Mouse (Mus musculus): Measurements from ENCODE around the gene Alg14.

The Alg14 gene

DNA sequence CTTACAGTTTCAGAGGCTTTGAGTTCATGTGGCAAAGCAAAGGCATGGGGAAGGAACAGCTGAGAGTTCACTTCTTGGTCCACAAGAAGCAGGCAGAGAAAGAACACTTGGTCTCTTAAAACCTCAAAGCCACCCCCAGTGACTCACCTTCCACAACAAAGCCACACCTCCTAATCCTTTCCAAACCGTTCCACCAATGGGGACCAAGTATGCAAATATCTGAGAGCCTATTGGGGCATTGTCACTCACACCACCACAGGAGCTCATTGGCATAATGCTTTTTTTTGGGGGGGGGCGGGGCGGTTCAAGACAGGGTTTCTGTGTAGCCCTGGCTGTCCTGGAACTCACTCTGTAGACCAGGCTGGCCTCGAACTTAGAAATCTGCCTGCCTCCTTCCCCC lies 77.0 kb downstream of the Alg14 start:
- DNase-seq (ENCODE audit: low read depth): no peak

DNA sequence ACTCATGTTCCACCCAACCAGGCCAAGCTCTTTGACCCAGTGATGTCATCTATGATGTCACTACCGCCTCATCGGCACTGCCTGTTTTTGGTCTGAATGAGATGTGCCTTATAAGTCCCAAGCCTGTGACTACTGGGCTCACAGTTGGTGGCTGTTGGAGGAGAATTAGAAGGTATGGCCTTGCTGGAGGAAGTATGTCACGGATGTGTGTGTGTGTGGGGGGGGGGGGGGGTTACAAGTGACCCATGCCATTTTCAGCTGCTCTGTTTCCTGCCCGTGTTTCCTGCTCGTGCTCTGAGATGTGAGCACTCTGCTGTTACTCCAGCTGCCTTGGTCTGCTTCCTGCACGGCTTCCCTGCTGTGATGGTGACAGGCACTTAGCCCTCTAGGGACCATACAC lies 77.9 kb downstream of the Alg14 start:
- no peak for DNase-seq (ENCODE audit: low read depth)

DNA sequence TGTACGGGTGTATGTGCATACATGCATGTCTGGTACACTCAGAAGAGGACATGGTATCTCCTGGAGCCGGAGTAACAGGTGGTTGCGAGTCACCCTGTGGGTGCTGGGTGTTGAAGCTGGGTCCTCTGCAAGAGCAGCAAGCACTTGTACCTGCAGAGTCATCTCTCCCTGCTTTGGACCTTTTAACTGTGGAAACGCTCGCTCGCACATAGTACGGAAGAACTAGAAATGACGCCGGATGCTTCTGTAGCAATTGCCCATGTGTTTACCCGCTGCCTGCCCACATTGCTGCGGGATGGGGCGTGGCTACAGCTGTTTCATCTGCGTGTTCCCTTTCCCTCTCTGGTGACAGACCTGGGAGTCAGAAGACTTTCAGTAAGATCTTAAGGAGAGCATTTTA lies 78.7 kb downstream of the Alg14 start:
- no peak for DNase-seq (ENCODE audit: low read depth)

DNA sequence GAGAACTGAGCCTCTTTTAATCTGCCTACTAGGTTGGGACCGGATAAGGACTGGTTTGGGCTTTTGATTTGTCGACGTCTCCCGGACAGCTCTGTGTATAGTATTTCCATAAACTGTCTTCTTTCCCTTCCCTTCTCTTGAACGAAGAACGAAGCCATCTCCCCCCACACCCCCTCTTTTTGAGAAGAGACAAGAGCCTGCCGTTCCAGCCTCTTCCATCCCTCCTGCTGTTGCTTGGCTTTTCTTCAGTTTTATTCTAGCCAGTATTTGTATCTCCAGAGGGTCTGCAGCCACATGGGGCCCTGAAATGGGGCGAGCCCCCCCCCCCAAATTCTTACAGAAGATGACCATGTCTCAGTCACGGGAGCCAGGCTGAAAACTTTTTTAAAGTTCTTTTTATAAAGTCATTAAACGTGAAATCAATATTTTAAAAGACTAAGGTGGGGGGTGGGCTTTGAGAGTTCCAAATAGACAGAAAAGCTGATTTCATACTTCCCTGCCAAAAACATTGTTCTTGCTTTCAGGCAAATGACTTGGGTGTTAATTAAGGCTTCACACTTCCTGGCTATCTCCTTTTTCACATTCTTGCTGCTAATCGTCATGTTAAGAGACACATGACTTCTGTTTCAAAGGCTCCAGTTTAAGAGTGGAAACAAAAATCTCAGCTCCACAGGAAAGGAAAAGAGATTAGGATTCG lies 79.4 kb downstream of the Alg14 start:
- no peak for DNase-seq (ENCODE audit: low read depth)

DNA sequence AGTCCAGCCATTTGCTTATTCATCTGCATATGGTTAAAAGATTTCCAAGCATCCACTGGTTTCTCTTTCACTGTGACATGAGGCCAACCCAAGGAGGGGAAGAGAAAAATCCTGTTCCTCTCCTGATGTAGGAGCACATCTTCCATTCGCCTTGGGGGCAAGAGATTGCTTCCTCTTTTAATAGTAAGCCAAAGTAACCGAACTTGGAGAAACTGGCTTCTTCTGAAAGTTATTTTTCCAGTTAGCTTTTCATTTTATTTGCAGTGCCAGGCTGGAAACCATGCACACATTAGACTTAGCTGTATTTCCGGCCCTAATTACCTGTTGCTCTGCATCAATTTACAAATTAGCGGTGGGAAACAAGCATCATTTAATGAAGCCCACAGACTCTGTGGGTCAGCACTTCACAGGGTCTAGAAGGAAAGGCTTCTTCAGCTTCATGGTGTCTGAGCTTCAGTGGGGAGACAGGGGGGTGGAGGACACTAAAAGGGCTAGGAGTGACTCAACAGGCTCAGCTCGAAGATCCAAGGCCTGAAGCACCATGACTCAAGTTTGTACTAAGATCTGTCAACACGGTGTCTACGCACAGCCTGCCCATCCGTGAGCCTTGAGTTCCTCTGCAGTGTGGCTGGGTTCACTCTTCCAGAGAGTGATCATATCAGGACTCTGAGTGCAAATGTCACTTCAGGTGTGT lies 80.1 kb downstream of the Alg14 start:
- DNase-seq (ENCODE audit: low read depth): no peak

DNA sequence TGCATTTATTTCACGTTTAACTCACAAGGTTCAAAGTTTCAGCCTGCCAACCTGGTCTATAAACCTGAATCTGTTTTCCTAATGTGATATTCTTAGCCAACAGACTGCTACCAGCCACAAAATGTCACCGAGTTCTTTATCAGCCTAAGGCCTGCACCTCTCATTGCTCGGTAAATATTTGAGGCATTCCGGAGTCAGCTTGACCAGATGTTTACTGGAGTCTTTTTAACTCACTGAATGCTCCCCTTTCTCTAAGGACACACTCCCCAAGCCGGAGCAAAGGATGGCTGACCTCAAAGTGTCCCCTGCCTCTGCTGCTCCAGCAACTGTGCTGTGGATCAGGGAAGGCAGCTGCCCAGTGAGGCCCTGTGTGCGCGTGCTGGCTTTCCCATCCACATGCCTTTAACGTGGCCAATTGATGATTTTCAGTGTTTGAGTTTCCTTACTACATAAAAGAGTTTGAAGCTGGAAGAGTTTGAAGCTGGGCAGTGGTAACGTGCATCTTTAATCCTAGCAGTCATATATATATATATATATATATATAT lies 82.4 kb downstream of the Alg14 start:
- no peak for DNase-seq (ENCODE audit: low read depth)

DNA sequence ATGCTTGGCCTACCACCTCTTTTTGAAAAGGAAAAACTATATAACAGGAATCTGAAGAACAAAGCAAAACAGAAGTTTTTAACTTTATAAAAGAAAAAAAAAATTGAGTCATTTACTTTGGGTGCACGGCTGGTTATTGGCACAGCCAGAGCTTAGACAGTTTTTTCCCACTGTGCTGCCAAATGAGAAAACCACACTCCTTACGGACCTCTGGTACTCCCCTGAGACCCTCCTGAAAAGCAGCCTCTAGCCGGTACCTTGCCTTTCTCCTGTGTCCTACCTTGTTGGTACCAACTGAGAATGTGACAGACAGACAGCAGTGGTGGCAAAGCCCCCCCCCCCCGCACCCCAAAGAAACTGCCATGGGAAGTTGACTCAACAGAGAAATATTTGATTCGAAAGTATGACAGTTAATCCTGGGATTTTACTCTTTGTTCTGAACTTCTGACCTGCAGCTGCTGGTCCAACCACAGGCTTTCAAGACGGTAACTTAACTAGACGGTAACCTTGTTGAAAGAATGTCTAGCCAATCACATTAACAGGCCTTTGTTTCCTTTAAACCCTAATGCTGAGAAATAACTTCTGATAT lies 84.1 kb downstream of the Alg14 start:
- DNase-seq (ENCODE audit: low read depth): no peak

DNA sequence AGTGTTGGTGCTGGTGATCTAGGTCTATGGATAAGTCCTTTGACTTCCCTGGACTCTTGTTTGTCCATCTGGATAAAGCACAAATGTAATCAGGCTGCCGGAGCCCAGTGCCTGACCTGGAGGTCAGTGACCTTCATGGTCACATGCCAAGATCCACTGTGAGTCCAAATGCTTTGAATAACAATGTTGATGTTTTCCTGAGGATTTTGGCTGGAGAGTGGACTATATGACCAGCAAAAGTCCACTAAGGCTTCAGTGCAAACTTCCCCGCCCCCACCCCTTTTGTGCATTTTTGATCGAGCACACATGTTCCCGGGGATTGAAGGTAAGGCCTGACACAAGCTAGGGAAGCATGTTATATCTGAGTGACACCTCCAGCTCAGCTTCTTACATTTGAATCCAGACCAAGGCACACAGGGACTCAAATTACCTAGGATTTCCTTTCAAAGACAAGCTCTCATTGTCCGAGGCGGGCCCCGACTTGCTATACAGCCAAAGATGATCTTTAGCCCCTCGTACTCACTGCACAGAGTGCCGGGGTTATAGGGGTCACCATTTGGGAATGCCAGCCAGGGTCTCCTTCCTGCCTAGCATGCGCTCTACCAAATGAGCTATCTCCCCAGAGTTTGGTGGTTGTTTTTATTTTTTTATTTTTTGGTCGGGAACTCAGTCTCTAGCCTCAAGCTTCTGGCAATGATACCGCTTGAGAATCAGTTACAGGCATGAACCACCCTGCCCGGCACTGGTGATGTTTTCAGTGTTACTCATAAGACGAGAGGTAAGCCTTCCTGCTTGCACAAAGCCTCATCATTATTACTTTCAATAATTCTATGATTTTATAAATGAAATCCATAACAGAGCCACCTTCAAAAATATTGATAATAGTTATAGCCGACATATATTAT lies 87.4 kb downstream of the Alg14 start:
- no peak for DNase-seq (ENCODE audit: low read depth)

DNA sequence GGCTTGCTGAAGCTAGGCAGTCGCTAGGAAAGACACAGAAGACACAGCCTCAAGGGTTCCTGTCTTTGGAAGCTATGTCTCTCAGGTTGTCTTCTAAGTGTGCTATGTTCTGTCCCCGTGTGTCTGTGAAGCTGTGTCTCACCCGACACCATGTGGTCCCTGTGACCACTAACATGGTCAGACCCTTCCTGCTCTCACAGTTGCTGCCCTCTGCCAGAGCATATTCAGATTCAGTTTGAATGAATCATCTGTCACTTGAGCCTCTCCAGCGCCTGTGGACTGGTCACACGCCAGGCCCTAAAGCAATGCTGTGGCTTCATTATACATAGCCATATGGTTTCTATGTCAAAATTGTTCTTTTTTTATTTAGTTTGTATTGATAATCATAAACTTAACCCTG lies 88.1 kb downstream of the Alg14 start:
- DNase-seq (ENCODE audit: low read depth): no peak

DNA sequence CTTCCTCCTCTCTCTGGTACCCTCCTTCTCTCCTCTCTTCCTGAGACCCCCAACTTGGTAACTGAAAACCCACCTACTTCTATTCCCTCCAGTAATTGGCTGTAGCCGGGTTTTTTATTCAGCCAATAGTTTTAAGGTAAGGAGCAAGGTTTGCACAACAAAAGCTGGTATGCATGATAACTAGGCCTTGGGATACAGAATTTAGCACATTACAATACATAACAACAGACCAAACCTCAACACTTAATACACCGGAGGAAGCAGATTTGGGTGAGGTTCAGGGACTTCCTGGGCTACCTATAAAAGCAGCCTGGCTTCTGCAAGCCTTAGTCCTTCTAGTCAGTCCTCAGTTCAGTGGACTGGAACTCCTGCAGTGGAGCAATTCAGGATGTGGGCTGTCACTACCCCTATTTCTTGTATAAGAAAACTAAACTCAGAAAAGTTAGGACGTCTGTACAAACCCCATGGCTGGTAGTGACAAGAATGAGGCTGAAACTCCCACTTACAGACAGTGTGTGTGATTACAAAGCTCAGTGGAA lies 96.0 kb downstream of the Alg14 start:
- no peak for DNase-seq (ENCODE audit: low read depth)

DNA sequence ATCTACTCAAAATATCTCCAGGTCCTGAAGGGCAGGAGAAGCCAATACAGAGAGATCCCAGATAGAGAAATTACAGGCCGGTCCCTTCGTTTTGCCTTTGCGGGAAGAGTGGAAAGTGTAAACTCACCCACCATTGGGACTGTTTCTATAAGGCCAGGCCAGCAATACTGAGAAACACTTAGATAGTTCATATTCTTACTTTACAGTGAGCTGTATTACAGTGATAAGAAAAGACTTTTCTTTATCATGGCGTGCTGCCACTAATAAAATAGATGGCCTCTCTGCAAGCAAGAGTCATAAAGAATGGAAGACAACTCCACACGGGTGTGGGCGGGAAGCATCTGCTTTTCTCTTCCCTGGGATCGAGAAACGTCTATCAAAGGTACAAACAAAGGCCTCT lies 97.8 kb downstream of the Alg14 start:
- DNase-seq (ENCODE audit: low read depth): no peak

DNA sequence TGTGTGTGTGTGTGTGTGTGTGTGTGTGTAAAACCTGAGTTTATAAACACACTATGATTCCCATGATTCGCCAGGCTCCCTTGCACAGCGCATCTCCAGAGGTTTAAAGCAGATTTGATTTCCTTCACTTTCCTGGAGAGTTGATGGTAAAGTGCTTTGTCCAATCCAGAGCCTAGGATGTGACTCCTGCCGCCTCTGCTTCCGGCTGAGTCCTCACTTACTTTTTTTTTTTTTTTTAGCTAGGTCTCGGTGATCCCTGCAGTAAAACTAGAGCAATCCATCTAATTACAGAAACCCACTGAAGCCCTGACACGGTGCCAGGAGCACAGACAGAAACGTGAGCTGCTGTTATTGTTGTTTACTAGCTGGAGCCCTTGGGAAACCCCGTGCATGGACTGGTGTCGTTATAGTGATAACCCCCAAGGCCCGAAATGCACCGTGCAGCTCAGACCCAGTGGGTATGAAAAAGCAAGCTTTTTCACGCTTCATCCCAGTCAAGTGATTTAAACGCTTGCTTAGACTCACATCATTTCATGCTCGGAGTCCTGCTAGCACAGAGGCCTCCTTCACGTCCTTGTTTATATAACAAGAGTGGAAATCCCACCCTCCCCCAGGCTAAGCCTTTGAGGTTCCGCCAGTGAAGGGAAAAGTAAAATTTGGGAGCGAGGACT lies 98.4 kb downstream of the Alg14 start:
- DNase-seq (ENCODE audit: low read depth): no peak

DNA sequence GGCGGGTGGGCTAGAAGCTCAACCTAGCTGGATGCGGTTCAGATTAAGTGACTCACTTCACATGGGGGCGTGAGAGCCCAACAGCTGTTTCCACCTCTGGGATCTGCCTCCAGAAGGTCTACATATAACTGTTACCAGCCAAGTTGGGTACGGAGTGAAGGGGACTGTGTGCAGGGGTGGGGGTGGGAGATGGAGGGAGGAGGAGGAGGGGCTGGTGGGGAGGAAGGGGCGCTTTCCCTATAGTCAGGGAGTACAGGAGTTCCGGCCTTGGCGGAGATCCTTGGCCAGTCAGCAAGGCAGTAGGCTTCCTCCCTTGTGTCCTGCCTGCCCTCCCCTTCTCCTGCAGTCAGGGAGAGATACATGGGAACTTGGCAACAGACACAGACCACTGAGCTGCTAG lies 99.2 kb downstream of the Alg14 start:
- DNase-seq (ENCODE audit: low read depth): no peak

DNA sequence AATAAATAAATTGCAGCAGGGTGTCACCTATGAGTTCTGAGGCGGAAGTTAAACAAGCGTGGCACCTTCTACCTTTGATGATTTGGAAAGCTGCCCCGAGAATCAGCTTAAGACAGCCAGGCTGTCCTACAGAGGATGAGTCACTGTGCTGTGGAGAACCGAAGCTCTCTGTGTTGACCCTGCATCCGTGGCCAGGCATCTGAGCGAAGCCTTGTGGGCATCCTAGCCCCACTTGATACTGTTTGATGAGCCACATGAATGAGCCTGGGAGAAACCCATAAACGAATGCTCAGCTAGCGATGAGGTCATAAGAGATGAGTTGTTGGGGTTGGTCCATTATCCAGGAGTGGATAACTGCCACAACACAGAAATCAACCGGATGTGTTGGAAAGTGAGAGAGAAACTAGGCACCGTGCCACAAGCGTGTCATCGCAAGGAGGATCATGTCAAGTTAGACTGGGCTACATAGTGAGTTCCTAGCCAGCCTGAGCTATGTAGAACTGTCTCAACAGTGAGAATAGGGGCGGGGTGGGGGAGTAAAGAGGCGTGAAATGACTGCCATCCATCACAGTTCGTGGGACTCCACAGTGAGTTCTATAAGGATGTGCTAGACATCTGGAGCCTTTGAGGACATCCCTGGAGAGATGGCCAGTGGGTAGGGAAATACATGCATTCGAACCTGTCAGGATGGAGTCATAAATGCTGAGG lies 104.2 kb downstream of the Alg14 start:
- DNase-seq (ENCODE audit: low read depth): no peak

DNA sequence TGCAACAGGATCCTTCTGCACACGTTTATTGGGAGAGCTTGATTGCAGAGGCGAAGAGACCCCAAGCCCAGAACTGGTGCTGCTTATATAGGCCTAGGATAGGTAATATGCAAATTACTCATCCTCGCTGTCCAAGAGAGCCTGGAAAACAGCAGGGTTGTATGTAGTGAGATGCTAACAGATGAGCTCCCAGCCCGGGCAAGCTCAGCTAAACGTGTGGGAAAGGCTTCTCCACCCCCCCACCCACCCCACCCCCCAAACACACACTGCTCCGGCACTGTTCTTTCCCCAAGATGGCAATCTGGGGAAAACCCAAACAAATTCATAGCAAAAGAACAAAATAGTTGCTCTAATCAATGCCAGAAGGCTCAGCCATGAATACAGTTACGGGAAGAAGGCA lies 105.0 kb downstream of the Alg14 start:
- no peak for DNase-seq (ENCODE audit: low read depth)

DNA sequence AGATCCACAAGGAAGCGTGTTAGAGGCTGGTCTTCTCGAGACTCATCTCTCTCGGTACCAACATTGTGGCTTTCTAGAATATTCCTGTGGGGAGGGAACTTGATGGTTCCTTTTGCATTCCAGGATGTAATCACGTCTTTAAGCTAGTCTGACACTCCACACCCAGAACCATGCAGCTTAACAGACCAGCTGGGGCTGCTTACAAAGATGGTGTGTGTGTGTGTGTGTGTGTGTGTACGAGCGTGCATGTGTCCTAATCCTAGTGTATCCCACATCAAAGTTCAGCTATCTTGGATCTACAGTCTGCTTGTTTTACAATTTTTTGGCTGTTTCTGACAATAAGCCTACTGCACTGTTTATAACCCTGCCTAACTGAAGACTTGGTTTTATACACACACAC lies 105.4 kb downstream of the Alg14 start:
- no peak for DNase-seq (ENCODE audit: low read depth)

DNA sequence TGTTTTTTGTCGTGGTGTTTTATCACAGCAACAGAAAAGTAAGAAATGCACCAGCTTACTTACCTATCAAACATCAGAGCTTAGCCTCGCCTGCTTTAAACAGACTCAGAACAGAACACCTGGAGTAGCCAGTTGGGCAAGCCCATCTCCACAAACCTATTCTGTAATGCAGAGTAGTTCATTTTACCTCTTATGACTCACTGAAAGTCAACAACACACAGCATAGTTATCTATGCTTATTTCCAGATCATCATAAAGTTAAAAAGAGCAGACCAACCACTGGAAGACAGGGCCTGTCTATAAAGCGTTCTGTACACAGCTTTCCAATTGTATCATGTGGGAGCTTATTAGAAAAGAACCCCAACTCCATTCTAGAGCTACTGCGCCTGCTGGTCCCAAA lies 109.8 kb downstream of the Alg14 start:
- DNase-seq (ENCODE audit: low read depth): no peak

DNA sequence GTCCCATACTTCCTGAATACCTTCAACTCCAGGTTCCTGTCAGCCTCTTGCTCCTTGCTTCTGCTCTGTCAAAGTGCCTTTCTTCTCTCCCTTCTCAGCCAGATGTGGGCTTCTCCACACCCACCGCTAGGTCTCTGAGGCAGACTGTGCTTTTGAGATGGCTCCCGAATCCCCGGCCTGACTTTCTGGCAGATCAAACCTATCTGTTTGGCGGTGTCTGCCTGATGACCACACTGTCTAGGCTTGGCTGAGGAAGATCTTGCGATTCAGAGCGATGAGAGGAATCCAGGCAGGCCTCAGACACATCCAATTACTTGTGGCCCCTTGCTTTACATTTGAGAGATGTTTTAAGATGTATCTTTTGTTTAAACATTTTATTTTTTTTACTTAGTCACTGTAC lies 110.5 kb downstream of the Alg14 start:
- DNase-seq (ENCODE audit: low read depth): no peak

DNA sequence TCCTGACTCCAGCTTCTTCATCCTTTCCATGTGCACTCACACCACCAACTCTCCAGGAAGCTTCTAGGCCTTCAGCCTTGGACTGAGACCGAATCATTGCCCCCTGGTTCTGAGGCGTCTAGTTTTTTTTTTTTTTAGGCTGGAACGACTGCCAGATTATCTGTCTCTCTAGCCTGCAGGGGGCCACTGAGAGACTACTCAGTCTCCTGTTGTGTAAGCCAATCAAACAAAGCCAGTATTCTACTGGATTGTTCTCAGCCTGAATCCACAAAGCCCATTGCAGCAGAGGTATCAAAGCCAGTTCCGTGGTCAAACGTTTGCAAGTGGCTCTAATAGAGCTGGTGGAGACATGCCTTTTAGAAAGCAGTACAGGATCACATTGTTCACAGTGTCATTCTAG lies 111.9 kb downstream of the Alg14 start:
- DNase-seq (ENCODE audit: low read depth): no peak

DNA sequence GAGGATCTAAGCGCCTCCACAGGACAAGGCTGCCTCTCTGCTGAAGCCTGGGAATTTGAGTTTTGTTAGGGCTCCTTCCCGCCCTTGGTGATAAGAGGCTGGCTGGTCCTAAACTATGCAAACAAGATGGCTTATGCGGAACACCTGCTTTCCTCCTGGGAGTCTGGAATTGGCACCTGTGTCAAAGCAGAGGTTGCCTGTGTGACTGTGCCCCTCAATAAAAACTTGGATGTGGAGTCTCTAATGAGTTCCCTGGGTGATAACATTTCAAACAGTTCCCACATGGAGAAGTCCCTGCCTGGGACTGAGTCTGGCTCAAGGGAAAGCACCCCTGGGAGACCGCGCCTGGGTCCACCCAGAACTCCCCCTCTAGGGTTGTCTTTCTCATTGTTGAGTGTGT lies 113.5 kb downstream of the Alg14 start:
- no peak for DNase-seq (ENCODE audit: low read depth)

DNA sequence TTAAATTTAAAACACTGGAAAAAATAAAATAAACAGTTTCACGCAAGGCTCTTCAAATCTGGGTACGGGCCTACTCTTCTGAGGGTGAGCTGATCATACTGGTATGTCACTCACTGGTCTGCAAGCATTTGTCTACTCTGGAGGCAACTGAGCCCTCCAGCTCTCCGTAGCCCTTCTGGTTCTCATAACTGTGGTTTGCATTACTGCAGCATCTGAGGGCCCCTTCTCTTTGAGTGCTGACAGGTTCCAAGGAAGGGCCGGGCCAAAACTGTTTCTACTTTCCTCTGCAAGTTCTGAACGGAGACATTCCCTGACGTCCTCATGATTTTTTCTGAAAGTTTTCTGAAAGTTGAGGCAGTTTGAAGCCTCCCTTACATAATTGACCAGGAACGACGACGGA lies 115.8 kb downstream of the Alg14 start:
- no peak for DNase-seq (ENCODE audit: low read depth)
